Mouse (Mus musculus): ENCODE measurements at regions not wholly inside any gene's neighbourhood (a gene's known extent, or its start where the extent isn't known, plus 50 kb on each side); places are given as distances from the start of the nearest gene placed in this dataset.

DNA sequence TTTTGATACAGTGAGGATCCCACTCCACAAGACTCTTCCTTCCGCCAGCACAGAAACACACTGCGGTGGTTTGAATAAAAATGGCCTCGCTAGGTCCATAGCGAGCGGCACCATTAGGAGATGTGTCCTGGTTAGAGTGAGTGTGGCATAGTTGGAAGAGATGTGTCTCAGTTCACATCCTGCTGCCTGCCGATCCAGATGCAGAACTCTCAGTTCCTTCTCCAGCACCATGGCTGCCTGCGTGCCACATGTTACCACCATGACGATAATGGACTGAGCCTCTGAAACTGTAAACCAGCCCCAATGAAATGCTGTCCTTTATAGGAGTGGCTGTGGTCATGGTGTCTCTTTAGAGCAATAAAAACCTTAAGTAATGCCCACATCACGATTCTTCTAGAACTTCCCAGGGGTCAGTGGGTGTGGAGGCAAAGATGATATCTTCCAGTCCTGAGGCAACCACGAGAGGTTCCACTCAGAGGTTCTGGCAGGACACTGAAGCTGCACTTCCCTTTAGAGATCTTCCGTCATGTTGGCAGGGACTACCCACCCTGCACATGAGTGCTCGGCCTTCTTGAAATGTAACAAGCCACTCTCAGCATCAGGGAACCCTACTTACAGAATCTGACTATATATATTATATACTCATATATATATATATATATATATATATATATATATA lies 167.3 kb downstream of the Irs2 start:
- Histone ChIP-seq H3K36me3 (ENCODE audit: control insufficient read depth, insufficient read depth, low read length) (no peaks in the 10 kb centered on the region), H3K27me3 (replicated peaks; ENCODE audit: control insufficient read depth, insufficient read depth, low read length) (no peaks in the 10 kb centered on the region), H3K27ac (ENCODE audit: insufficient read depth, low read depth, low read length) (no peak overlapping the region), H3K4me1 (ENCODE audit: control insufficient read depth, insufficient read depth, low read length) (no peaks in the 10 kb centered on the region), H3K4me3 (ENCODE audit: insufficient read depth, low read depth, low read length) (no peak overlapping the region)
- DNase-seq, result no peak
- 90% methylated on average over 12 of the region's 12 CpGs for WGBS
- TF ChIP-seq POLR2A (IDR thresholded peaks at IDR 0.05; ENCODE audit: low read depth, low read length) (no peak), CTCF (conservative IDR thresholded peaks at IDR 0.05; ENCODE audit: insufficient read depth, insufficient read length, low read depth, low read length) (no peak)

DNA sequence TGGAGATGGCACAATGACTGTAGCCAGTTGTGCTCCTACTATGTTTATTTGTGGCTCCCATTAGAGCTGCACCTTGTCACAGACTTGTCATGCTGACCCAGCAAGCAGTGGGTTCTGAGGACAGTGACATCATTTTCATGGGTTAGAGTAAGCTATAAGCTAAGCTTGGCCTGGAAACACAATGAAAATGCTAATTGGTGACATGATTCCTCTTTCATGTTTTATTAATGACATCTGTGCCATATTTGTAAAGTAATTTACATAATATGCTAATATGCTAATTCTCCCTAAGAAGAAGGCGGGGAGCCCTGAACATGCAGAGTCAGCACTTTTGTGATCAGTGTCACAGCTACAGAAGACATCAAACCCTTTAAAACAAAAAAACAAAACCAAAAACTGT lies 168.2 kb downstream of the Irs2 start:
- WGBS, result 93% methylated on average over 1 of the region's 1 CpGs

DNA sequence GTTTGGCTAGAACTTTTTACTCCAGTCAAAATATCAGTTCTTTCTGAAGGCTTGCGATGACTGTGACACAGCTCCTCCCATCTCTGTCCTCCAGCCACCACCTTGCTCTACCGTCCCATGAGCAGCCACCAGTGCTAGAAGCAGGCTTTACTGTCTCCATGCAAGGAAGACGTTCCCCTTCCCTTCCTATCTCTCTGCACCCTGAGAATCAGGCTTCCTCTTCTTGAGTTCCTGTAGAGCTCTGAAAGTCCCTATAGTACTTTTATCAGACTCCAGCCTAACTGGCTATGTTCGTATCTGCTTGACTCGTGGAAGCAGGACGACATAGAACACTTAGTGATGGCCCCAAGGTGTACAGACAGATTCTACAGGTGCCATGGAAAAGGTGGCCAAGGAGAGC lies 173.2 kb downstream of the Irs2 start:
- Histone ChIP-seq H3K36me3 (ENCODE audit: control insufficient read depth, insufficient read depth, low read length) (no peaks in the 10 kb centered on the region), H3K4me3 (ENCODE audit: insufficient read depth, low read depth, low read length) (no peak overlapping the region), H3K27ac (ENCODE audit: insufficient read depth, low read depth, low read length) (no peak overlapping the region), H3K27me3 (replicated peaks; ENCODE audit: control insufficient read depth, insufficient read depth, low read length) (no peaks in the 10 kb centered on the region), H3K4me1 (ENCODE audit: control insufficient read depth, insufficient read depth, low read length) (no peaks in the 10 kb centered on the region)
- no peak for DNase-seq
- TF ChIP-seq CTCF (conservative IDR thresholded peaks at IDR 0.05; ENCODE audit: insufficient read depth, insufficient read length, low read depth, low read length), result no peak
- TF ChIP-seq POLR2A (IDR thresholded peaks at IDR 0.05; ENCODE audit: low read depth, low read length), result no peak
- WGBS, result 86% methylated on average over 6 of the region's 6 CpGs

More for the DNA sequence above, 168.2 kb downstream of the Irs2 start:
- no peaks in the 10 kb centered on the region for H3K36me3 ChIP-seq (ENCODE audit: control insufficient read depth, insufficient read depth, low read length)
- H3K4me1 ChIP-seq (ENCODE audit: control insufficient read depth, insufficient read depth, low read length), result no peaks in the 10 kb centered on the region
- H3K27ac ChIP-seq (ENCODE audit: insufficient read depth, low read depth, low read length), result no peak overlapping the region
- no peak overlapping the region for H3K4me3 ChIP-seq (ENCODE audit: insufficient read depth, low read depth, low read length)
- TF ChIP-seq POLR2A (IDR thresholded peaks at IDR 0.05; ENCODE audit: low read depth, low read length) (no peak), CTCF (conservative IDR thresholded peaks at IDR 0.05; ENCODE audit: insufficient read depth, insufficient read length, low read depth, low read length) (no peak)
- no peak for DNase-seq
- H3K27me3 ChIP-seq (replicated peaks; ENCODE audit: control insufficient read depth, insufficient read depth, low read length), result no peaks in the 10 kb centered on the region

DNA sequence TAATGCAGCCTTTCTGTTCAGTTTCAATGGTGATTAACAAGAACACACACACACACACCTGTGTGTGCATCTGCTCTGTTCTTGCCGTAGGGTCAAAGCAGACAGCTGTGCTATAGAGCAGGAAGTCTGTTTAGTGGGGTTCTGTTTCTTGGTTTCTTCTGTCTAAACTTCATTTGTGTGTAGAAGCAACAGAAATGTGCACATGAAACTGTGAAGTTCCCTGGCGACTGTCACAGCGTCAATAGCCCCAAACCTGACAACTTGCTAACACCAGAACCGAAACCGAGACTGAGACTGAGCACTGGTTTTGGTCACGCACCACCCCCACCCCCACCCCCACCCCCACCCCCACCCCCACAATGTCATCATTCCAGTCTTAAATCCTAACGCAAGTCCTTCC lies 176.4 kb downstream of the Irs2 start:
- no peak overlapping the region for H3K4me3 ChIP-seq (ENCODE audit: insufficient read depth, low read depth, low read length)
- no peak for DNase-seq
- no peak overlapping the region for H3K27ac ChIP-seq (ENCODE audit: insufficient read depth, low read depth, low read length)
- H3K36me3 ChIP-seq (ENCODE audit: control insufficient read depth, insufficient read depth, low read length), result no peaks in the 10 kb centered on the region
- no peaks in the 10 kb centered on the region for H3K4me1 ChIP-seq (ENCODE audit: control insufficient read depth, insufficient read depth, low read length)
- no peak for TF ChIP-seq POLR2A (IDR thresholded peaks at IDR 0.05; ENCODE audit: low read depth, low read length)
- H3K27me3 ChIP-seq (replicated peaks; ENCODE audit: control insufficient read depth, insufficient read depth, low read length), result no peaks in the 10 kb centered on the region
- 78% methylated on average over 7 of the region's 7 CpGs for WGBS

DNA sequence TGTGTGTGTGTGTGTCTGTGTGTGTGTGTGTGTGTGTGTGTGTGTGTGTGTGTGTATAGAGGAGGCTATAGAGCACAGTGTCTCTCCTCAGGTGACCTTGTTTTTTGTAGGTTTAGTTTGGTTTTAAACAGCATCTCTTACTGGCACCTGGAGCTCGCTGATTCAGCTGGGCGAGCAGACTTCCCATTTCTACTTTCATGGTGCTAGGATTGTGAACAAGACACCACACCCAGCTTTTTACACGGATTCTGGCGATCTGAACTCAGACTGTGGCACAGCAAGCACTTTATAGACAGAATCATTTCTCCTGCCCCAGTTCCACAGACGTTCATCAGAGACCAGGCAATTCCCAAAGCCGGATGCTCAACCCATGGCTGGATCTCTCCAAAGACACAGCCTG lies 177.0 kb downstream of the Irs2 start:
- H3K4me3 ChIP-seq (ENCODE audit: insufficient read depth, low read depth, low read length), result no peak overlapping the region
- H3K36me3 ChIP-seq (ENCODE audit: control insufficient read depth, insufficient read depth, low read length), result no peaks in the 10 kb centered on the region
- H3K4me1 ChIP-seq (ENCODE audit: control insufficient read depth, insufficient read depth, low read length), result no peaks in the 10 kb centered on the region
- TF ChIP-seq POLR2A (IDR thresholded peaks at IDR 0.05; ENCODE audit: low read depth, low read length), result no peak
- TF ChIP-seq CTCF (conservative IDR thresholded peaks at IDR 0.05; ENCODE audit: insufficient read depth, insufficient read length, low read depth, low read length), result no peak
- H3K27me3 ChIP-seq (replicated peaks; ENCODE audit: control insufficient read depth, insufficient read depth, low read length), result no peaks in the 10 kb centered on the region
- DNase-seq, result no peak
- no peak overlapping the region for H3K27ac ChIP-seq (ENCODE audit: insufficient read depth, low read depth, low read length)
- 77% methylated on average over 6 of the region's 6 CpGs for WGBS

DNA sequence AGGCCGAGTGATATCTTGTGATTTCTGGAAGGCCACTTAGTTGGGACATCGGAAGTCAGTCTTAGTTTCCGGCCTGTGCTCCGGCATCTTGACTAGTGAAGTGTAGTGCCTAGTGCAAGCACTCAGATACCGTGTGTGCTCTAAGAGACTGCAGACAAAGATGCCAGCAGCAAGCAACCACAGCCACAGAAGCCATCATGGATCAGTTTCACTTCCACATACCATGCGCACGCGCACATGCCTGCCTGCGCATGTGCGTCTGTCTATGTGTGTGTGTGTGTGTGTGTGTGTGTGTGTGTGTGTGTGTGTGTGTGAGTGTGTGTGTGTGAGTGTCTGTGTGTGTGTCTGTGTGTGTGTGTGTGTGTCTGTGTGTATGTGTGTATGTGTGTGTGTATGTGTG lies 177.4 kb downstream of the Irs2 start:
- H3K4me3 ChIP-seq (ENCODE audit: insufficient read depth, low read depth, low read length), result no peak overlapping the region
- 91% methylated on average over 10 of the region's 10 CpGs for WGBS

DNA sequence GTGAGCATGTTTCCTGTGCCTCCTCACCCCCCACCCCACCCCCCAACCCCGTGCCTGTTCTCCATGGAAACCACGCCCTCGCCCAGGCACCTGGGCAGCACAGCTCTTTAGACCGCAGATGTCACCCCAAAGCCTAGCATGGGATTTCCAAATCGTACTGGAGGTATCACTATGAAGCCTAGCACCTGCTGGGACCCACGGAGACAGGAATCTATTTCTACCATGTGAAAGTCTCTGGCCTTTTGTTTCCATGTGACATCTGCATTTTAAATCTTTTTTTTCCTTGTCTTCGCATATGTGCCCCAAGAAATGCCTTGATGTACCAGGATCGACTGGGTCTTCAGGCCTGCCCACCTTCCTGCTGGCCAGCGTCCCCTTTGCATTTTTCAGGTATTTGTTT lies 179.7 kb downstream of the Irs2 start:
- H3K4me1 ChIP-seq (ENCODE audit: control insufficient read depth, insufficient read depth, low read length), result no peaks in the 10 kb centered on the region
- H3K27me3 ChIP-seq (replicated peaks; ENCODE audit: control insufficient read depth, insufficient read depth, low read length), result no peaks in the 10 kb centered on the region
- no peaks in the 10 kb centered on the region for H3K36me3 ChIP-seq (ENCODE audit: control insufficient read depth, insufficient read depth, low read length)
- no peak for DNase-seq
- no peak overlapping the region for H3K27ac ChIP-seq (ENCODE audit: insufficient read depth, low read depth, low read length)
- no peak for TF ChIP-seq CTCF (conservative IDR thresholded peaks at IDR 0.05; ENCODE audit: insufficient read depth, insufficient read length, low read depth, low read length)
- TF ChIP-seq POLR2A (IDR thresholded peaks at IDR 0.05; ENCODE audit: low read depth, low read length), result no peak
- WGBS, result 51% methylated on average over 9 of the region's 9 CpGs
- no peak overlapping the region for H3K4me3 ChIP-seq (ENCODE audit: insufficient read depth, low read depth, low read length)

More for the DNA sequence above, 177.4 kb downstream of the Irs2 start:
- Histone ChIP-seq H3K27ac (ENCODE audit: insufficient read depth, low read depth, low read length) (no peak overlapping the region), H3K36me3 (ENCODE audit: control insufficient read depth, insufficient read depth, low read length) (no peaks in the 10 kb centered on the region), H3K27me3 (replicated peaks; ENCODE audit: control insufficient read depth, insufficient read depth, low read length) (no peaks in the 10 kb centered on the region), H3K4me1 (ENCODE audit: control insufficient read depth, insufficient read depth, low read length) (no peaks in the 10 kb centered on the region)
- no peak for DNase-seq
- TF ChIP-seq POLR2A (IDR thresholded peaks at IDR 0.05; ENCODE audit: low read depth, low read length) (no peak), CTCF (conservative IDR thresholded peaks at IDR 0.05; ENCODE audit: insufficient read depth, insufficient read length, low read depth, low read length) (no peak)
